Mouse (Mus musculus) heart, postnatal 4 days (tissue): ENCODE measurements around the gene Vmn1r163. TPM values are rescaled to one million over a fixed set of nuclear protein-coding genes. Genes with fewer than 3 reads are reported as not detected.
"Not testable (repeated sequence)": the region's sequence is repeated elsewhere in the genome, so short reads cannot be mapped to it uniquely, and the experiment has no call there.

ENCODE experiments used
- DNase-seq: peaks from one replicate; pipeline ENCODE4 v3.0.0; 2021
- total RNA-seq, 2 experiments: library from RNA; stranded (reverse); gene quantifications; 2 replicates each; pipeline ENCODE4 v1.2.3; 2021

Vmn1r163 gene
- not detected for total RNA-seq

DNA sequence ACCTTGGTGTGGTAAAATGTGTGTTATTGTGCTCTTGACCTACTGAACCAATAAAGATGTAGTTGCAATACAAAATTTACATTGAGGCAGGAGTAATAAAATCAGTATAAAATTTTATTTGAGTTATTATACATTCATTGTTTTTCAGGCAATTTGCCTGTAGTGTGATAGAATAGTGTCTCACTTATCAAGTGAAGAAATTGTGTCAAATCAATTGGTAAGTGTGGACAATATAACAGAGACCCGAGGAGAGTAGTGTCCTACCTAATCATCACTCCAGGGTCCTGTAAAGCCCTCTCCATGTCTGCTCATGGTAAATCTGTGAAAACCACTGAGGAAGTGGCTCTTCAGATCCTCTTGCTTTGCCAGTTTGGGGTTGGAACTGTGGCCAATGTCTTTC, at the start of gene Vmn1r163:
TSS of gene Vmn1r163 (plus strand) at position 301 of the 400 bp plus-strand sequence.
- DNase-seq, result not testable (repeated sequence)

DNA sequence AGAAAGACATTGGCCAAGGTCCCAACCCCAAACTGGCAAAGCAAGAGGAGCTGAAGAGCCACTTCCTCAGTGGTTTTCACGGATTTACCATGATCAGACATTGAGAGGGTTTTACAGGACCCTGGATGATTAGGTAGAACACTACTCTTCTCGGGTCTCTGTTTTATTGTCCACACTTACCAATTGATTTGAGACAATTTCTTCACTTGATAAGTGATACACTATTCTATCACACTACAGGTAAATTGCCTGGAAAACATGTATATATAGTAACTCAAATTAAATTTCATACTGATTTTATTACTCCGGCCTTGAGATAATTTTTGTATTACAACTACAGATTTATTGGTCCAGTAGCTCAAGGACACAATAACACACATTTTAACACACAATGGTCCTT, 35.5 kb upstream of the Vmn1r163 start, which contains the start of gene Gm4216:
TSS of gene Gm4216 (minus strand) at position 101 of the 400 bp plus-strand sequence.
- not testable (repeated sequence) for DNase-seq

DNA sequence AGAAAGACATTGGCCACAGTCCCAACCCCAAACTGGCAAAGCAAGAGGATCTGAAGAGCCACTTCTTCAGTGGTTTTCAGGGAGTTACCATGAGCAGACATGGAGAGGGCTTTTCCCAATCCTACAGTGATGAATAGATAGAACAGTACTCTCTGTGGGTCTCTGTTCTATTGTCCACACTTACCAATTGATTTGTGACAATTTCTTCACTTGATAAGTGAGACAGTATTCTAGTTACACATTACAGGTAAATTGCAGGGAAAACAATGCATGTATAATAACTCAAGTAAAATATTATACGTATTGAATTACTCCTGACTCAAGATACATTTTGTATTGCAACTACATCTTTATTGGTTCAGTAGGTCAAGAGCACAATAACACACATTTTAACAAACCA, 12.0 kb downstream of the Vmn1r163 start, which contains the start of gene Gm8720:
TSS of gene Gm8720 (minus strand) at position 101 of the 400 bp plus-strand sequence.
- not testable (repeated sequence) for DNase-seq

Other genes starting within 250 kb of the Vmn1r163 start
- gene Vmn1r159, start 211.9 kb upstream of the Vmn1r163 start, total RNA-seq, result not detected
- not detected for gene Vmn1r160, start 184.3 kb upstream of the Vmn1r163 start, total RNA-seq
- not detected for gene Gm4214, start 70.9 kb upstream of the Vmn1r163 start, total RNA-seq
- not detected for gene Gm4216, start 35.6 kb upstream of the Vmn1r163 start, total RNA-seq
- gene Gm8720, start 11.9 kb downstream of the Vmn1r163 start, total RNA-seq, result not detected
- gene Gm10662, start 88.9 kb downstream of the Vmn1r163 start, total RNA-seq, result not detected
- gene Vmn1r165, start 161.8 kb downstream of the Vmn1r163 start, total RNA-seq, result not detected
- gene Vmn1r166, start 196.1 kb downstream of the Vmn1r163 start, total RNA-seq, result not detected
- not detected for gene Gm6902, start 223.4 kb downstream of the Vmn1r163 start, total RNA-seq
- not detected for gene Nlrp4e, start 245.7 kb downstream of the Vmn1r163 start, total RNA-seq